Mouse (Mus musculus): Measurements from ENCODE around the gene D3Ertd751e. TPM values are rescaled to one million over a fixed set of nuclear protein-coding genes. Genes with fewer than 3 reads are reported as not detected.

D3Ertd751e gene
- polyA plus RNA-seq (2012; ENCODE audit: insufficient read depth, insufficient read length, missing spikeins), result 18.4 and 26.0 TPM in 2 replicates

GRCm38 (mm10) chr3:41742278-41742934 lies at the start of gene D3Ertd751e, which contains the start of gene Sclt1:
D3Ertd751e (plus strand) TSS chr3:41742611.
Sclt1 (minus strand) TSS chr3:41742514.
- H3K4me1 ChIP-seq (ENCODE audit: control insufficient read depth, insufficient read depth, insufficient read length, low read length), result no peaks in the 10 kb centered on the region
- H3K4me3 ChIP-seq (ENCODE audit: insufficient read depth, low read depth, low read length), result peak within 1 kb of the TSS; percentile 71
- peak within 1 kb of the TSS; percentile 38; the same call in 1 of the 2 replicates for H3K27ac ChIP-seq (replicated peaks; ENCODE audit: low read depth, low read length)

- Histone ChIP-seq H3K4me3 (ENCODE audit: insufficient read depth, low read depth, low read length) (no peak overlapping the region), H3K27ac (replicated peaks; ENCODE audit: low read depth, low read length) (no peak overlapping the region), H3K4me1 (ENCODE audit: control insufficient read depth, insufficient read depth, insufficient read length, low read length) (no peaks in the 10 kb centered on the region)
These were observed 46.7 kb upstream of the D3Ertd751e start for GRCm38 (mm10) chr3:41695681-41696080.

- Histone ChIP-seq H3K27ac (replicated peaks; ENCODE audit: low read depth, low read length) (0 out of 2 replicates have a peak overlapping the region, but pooled peaks have one; percentile 6), H3K4me1 (ENCODE audit: control insufficient read depth, insufficient read depth, insufficient read length, low read length) (no peaks in the 10 kb centered on the region), H3K4me3 (ENCODE audit: insufficient read depth, low read depth, low read length) (peak overlapping the region; percentile 71)
These were observed 672 bp upstream of the D3Ertd751e start for GRCm38 (mm10) chr3:41741601-41742277.

GRCm38 (mm10) chr3:41743436-41743835 lies 1.0 kb downstream of the D3Ertd751e start:
- Histone ChIP-seq H3K4me1 (ENCODE audit: control insufficient read depth, insufficient read depth, insufficient read length, low read length) (no peaks in the 10 kb centered on the region), H3K27ac (replicated peaks; ENCODE audit: low read depth, low read length) (no peak overlapping the region), H3K4me3 (ENCODE audit: insufficient read depth, low read depth, low read length) (no peak overlapping the region)

GRCm38 (mm10) chr3:41754556-41754955 lies 12.1 kb downstream of the D3Ertd751e start:
- no peak overlapping the region for H3K4me3 ChIP-seq (ENCODE audit: insufficient read depth, low read depth, low read length)
- H3K4me1 ChIP-seq (ENCODE audit: control insufficient read depth, insufficient read depth, insufficient read length, low read length), result no peaks in the 10 kb centered on the region
- H3K27ac ChIP-seq (replicated peaks; ENCODE audit: low read depth, low read length), result no peak overlapping the region

GRCm38 (mm10) chr3:41762091-41762490 lies 19.7 kb downstream of the D3Ertd751e start:
- Histone ChIP-seq H3K4me1 (ENCODE audit: control insufficient read depth, insufficient read depth, insufficient read length, low read length) (no peaks in the 10 kb centered on the region), H3K27ac (replicated peaks; ENCODE audit: low read depth, low read length) (no peak overlapping the region), H3K4me3 (ENCODE audit: insufficient read depth, low read depth, low read length) (no peak overlapping the region)

- Histone ChIP-seq H3K4me3 (ENCODE audit: insufficient read depth, low read depth, low read length) (no peak overlapping the region), H3K27ac (replicated peaks; ENCODE audit: low read depth, low read length) (no peak overlapping the region), H3K4me1 (ENCODE audit: control insufficient read depth, insufficient read depth, insufficient read length, low read length) (no peaks in the 10 kb centered on the region)
These were observed 70.0 kb downstream of the D3Ertd751e start for GRCm38 (mm10) chr3:41812447-41812846.

Other genes starting within 250 kb of the D3Ertd751e start
- gene Jade1, start 186.9 kb upstream of the D3Ertd751e start, polyA plus RNA-seq (2012; ENCODE audit: insufficient read depth, insufficient read length, missing spikeins), result 22.5 and 25.2 TPM in 2 replicates
- 4.2 and 4.6 TPM in 2 replicates for gene Sclt1, start 97 bp upstream of the D3Ertd751e start, polyA plus RNA-seq (2012; ENCODE audit: insufficient read depth, insufficient read length, missing spikeins)

Data from brown adipose tissue, adult 24 weeks (tissue).